Mouse (Mus musculus): ENCODE results near the gene Hist1h3c.

DNA sequence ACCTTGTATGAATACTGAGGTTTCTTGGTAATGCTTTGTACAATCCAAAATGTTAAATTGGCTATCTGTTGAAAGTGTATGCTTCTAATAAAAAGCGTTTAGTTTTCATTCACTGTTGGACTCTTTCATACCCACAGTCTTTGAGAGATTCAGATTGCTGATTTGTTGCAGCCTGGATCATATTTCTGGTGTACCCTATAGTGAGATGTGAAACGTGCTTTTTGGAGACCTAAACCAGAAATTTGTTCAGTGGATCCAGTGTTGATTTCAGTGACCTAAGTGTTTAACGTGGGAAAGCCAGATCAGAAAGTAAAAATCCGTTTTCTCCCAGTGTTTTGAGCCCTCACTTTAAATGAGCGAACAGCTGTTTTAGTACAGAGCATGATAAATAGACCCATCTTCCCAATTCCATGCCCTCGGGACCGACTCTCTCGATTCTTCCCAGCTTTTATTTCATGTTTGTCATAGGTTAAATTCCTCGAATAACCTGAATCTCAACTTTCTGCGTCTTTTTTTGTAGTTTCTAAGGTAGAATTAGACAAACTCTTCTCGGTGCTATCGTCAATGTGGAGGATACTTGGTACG lies 5.1 kb downstream of the Hist1h3c start:
- TF ChIP-seq CTCF (IDR thresholded peaks at IDR 0.05; ENCODE audit: control insufficient read depth, insufficient read depth, insufficient replicate concordance, low read depth, low read length) (no peak), POLR2A (IDR thresholded peaks at IDR 0.05; ENCODE audit: control insufficient read depth, low read depth, low read length) (no peak)

All from testis, adult 2 months (tissue).